Mouse (Mus musculus) cerebellum, postnatal 14 days (tissue): ENCODE results near the gene Zc3h8.

Source experiments
- DNase-seq, 2 experiments: peaks; one replicate each; pipeline ENCODE4 v3.0.0; 2021; ENCODE audit warnings: mixed read lengths in 2 of 2

Zc3h8 gene

GRCm38 (mm10) chr2:128890661-128891335 is 53.1 kb downstream of the Zc3h8 start:
- DNase-seq, result peak in 1 of 2 experiments; percentile 30

DNA sequence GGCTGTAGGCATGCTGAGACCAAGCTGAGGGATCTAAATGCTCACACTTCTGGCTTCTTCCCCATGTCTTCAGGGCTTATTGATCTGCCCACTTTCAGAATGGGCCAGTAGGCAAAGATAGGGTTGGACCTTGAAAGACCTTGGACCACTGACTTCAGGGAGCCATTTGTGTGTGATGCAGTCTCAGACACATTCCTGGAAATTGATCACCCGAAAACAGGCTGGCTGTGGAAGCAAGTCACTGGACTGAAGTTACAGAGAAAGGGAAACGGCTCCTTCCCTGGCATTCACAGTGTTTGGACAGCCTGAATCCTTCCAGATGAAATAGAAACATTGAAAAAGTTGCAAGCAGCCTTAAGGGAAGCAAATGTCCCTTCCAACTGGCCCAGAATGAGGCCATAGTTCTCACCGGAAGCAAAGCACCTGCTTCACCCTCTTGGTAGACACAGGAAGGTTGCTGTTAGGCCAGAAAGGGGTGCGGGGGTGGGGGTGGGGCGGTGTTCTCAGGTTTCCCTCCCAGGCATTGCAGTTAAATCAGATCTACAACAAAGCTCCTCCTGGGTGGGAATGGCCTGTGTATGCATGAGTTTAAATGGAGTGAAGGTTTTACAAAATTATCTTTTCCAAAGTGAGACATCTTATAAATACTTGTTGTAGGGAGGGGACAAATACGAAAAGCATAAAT is 55.9 kb downstream of the Zc3h8 start:
- DNase-seq, result no peak

GRCm38 (mm10) chr2:128885225-128885811 is 58.6 kb downstream of the Zc3h8 start:
- no peak for DNase-seq

DNA sequence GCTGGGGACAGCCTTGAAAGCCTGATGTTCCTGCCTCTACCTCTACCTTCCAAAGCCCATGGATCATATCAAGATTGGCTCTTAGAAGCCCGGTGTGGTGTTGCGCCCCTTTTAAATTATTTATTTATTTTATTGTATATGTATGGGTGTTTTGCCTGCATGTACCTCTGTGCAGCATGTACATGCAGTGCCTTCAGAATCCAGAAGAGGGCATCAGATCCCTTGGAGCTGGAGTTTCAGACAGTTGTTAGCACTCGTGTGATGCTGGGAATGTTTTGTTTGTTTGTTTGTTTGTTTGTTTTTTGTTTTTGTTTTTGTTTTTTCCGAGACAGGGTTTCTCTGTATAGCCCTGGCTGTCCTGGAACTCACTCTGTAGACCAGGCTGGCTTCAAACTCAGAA is 62.6 kb downstream of the Zc3h8 start:
- no peak for DNase-seq
